In genomic region chr7:126297579-126298460, GRCm38 (mm10) we compare ENCODE assay signal across 9 mouse cellular contexts. TPM values are rescaled to one million over a fixed set of nuclear protein-coding genes. Genes with fewer than 3 reads are reported as not detected.
A peak's percentile ranks its signal among the peaks of the same experiment; 100 is the strongest.
DNase-seq lines count a peak whose midpoint lies in the region; ATAC-seq lines count a peak whose summit lies in the region.
"Had no signal": no experiment of that assay in that cellular context is flagged by ENCODE, and none has a peak within 500 bp of the region (broad histone marks: within the 10 kb centered on the region; RNA-seq: fewer than 3 reads in every experiment).

No protein-coding gene starts in this region.

- peak; percentile 65 for DNase-seq in cerebellum, adult 8-10 months
- peak; percentile 60 to 70 for DNase-seq in left cerebral cortex, postnatal 14 days (ENCODE audit: low spot score in 2 of 2)
- no peak for DNase-seq in left cerebral cortex, postnatal 25 days (ENCODE audit: low spot score in 2 of 2)
- DNase-seq in B cell, adult 2 months = peak; percentile 74 to 80
- DNase-seq in cerebellum, postnatal 14 days = peak; percentile 75 to 82

- 73% methylated on average over 8 of the region's 8 CpGs for WGBS in forebrain, embryonic 15.5 days

- intact Hi-C loops in left cerebral cortex, postnatal 14 days (cut with DNase I) = loop anchor here (1.0 kb wide), 1 partner anchor 38 kb away; no protein-coding TSS in a partner anchor
- intact Hi-C loops in left cerebral cortex, postnatal 25 days (cut with DNase I) = loop anchor here (1.0 kb wide), 1 partner anchor 38 kb away; no protein-coding TSS in a partner anchor

- H3K27ac ChIP-seq in forebrain, embryonic 15.5 days (replicated peaks) = no peak overlapping the region

- H3K4me3 ChIP-seq in forebrain, embryonic 15.5 days = no peak overlapping the region

- ATAC-seq in cerebellum, adult (ENCODE audit: insufficient number of reproducible peaks, low FRiP score, low TSS enrichment) = no peak
- peak; percentile 64; the same call in 1 of the 2 replicates for ATAC-seq in megakaryocyte, adult 5-6 weeks (ENCODE audit: poor library complexity, severe bottlenecking)
- ATAC-seq in forebrain, embryonic 15.5 days (replicated peaks) = no peak; the same call in 1 of the 2 replicates
- ATAC-seq: Patski had no signal

- H3K9ac ChIP-seq in forebrain, embryonic 15.5 days (replicated peaks) = no peak overlapping the region

- no peaks in the 10 kb centered on the region for H3K27me3 ChIP-seq in forebrain, embryonic 15.5 days
- H3K27me3 ChIP-seq: Patski had no signal

- no peaks in the 10 kb centered on the region for H3K9me3 ChIP-seq in forebrain, embryonic 15.5 days

- H3K4me2 ChIP-seq in forebrain, embryonic 15.5 days (replicated peaks) = no peak overlapping the region

- H3K4me1 ChIP-seq in forebrain, embryonic 15.5 days = no peaks in the 10 kb centered on the region; the same call in 1 of the 2 replicates

- H3K36me3 ChIP-seq in forebrain, embryonic 15.5 days = peaks cover 26% of the 10 kb centered on the region

RNA-seq across cellular contexts. Expression of gene Sbk1, which starts 25.4 kb away (rescaled TPM):
- 10 to 100 TPM; 94.8 to 95.4 TPM for total RNA-seq in left cerebral cortex, postnatal 14 days (2021)
- 10 to 100 TPM; 75.6 to 82.4 TPM for total RNA-seq in left cerebral cortex, postnatal 25 days (2021)
- 4.7 and 5.2 TPM in 2 replicates for total RNA-seq in megakaryocyte, adult 5-6 weeks (2015)
- total RNA-seq in megakaryocyte, adult 5-6 weeks (2017) = 5.1 and 5.6 TPM in 2 replicates
- 336 and 348 TPM in 2 replicates for polyA plus RNA-seq in forebrain, embryonic 15.5 days (2015; fragmentation: Nextera tagmentation; extraction: Ambion mirVana)

Comparison
In these comparisons a context has a peak if more than half of its experiments do, and no peak if none do; other contexts are left out.
1. DNase-seq: peak in cerebellum, adult 8-10 months (single experiment), left cerebral cortex, postnatal 14 days (2 of 2), B cell, adult 2 months (2 of 2) and cerebellum, postnatal 14 days (2 of 2); none in left cerebral cortex, postnatal 25 days (0 of 2).
2. RNA of gene Sbk1, which starts 25.4 kb away (total RNA-seq): 94.8 to 95.4 TPM in left cerebral cortex, postnatal 14 days and 75.6 to 82.4 TPM in left cerebral cortex, postnatal 25 days; 4.7 to 5.6 TPM in megakaryocyte, adult 5-6 weeks; every median in the first group is over 10 times any median in the second.